Mouse (Mus musculus) MN1 (cell line): ENCODE data around the gene Xcr1.

ENCODE experiments used
- DNase-seq: peaks from one replicate; pipeline ENCODE4 v3.0.0-alpha.2; 2016; ENCODE audit warnings: low spot score

Gene Xcr1

DNA sequence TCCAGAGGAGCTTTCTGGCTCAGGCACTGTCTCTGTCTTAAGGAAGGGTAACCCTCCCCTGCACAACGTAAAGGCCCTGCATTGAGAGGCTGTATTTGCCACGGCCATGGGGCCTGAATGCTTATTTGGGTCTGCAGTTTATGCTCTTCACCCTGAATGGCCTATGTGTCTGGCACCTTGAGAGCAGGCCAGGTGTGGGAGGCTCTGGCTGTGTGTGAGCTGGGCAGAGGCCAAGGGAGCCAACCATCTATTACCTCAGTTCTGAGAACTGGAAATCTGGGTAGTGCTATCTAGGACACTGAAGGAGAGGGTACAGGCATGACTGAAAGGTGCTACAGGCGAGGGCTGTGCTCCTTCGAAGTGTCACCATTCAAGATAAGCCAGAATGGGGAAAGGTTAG is 47.0 kb downstream of the Xcr1 start:
- no peak for DNase-seq

- DNase-seq = no peak
Observed at GRCm38 (mm10) chr9:123814326-123814725, 47.5 kb downstream of the Xcr1 start.

DNA sequence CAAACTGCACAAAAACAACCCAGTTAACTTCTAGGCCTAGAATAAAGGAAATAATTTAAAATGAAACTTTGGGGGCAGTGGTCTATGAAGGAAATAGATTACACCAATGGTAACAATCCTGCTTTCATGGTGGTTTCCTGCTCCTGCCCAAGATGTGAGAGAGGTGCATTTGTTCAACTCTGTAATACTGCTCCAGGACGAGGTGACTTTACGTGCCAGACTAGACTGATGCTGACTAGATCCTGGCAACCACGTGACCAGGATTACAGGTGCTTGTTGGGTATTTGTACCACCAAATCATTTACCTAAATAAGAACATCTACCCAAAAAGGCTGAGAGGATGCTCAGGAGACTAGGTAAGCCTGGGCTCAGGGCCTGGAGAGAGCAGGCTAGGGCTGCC is 50.0 kb downstream of the Xcr1 start:
- no peak for DNase-seq

DNA sequence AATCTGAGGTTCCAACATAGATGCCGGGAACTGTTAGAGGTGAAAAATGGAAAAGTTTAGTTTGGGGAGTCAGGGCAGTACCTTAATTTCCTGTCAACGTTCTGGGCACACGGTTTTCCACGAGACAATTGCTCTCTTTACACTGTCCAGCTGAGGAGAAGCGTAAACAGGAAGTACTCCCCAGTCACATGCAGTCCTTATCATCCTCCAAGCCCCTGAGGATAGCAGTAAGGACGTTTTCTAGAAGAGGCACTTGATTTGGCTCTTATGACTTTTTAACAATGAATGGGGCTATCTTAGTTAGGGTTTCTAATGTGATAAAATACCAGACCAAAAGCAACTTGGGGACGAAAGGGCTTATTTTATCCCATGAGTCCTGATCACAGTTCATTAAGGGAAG is 53.2 kb downstream of the Xcr1 start:
- no peak for DNase-seq

- no peak for DNase-seq
Observed at GRCm38 (mm10) chr9:123806267-123806666, 55.6 kb downstream of the Xcr1 start, which contains the start of gene Cxcr6. TSS of gene Cxcr6 (plus strand) at chr9:123806475.

GRCm38 (mm10) chr9:123805241-123805640 is 56.6 kb downstream of the Xcr1 start:
- DNase-seq = no peak

GRCm38 (mm10) chr9:123802896-123803295 is 58.9 kb downstream of the Xcr1 start:
- DNase-seq = no peak

DNA sequence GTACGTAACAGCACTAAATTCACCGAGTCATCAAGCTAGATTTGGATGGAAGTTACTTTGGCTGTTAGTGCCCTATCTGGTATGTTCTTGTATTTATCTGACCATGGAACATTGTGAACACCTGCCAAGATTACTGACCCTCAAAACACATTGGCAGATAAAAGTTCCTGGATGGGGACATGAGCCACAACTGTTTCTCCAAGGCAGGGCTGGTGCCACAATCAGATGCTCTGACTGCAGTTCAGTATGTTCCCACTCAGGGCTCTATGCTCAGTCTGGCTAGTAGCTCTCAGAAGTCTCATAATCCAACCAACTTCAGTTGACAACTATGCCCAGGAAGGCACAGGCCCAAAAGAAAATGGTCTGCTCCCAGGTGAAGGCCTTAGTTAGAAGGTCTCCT is 59.4 kb downstream of the Xcr1 start:
- DNase-seq = no peak
